Mouse (Mus musculus) ovary, adult 10 weeks (tissue): ENCODE data around the gene Mfap1b. TPM values are rescaled to one million over a fixed set of nuclear protein-coding genes. Genes with fewer than 3 reads are reported as not detected.

ENCODE experiments used
- polyA plus RNA-seq: library from polyadenylated mRNA; stranded (reverse); fragments of 350-450 nt; fragmentation: Illumina TruSeq; extraction: RNeasy Lipid Tissue Mini Kit (QIAGEN cat#74804); gene quantifications from one replicate; pipeline ENCODE4 v1.2.3, GENCODE M21; 2014

The Mfap1b gene
- 75.0 TPM for polyA plus RNA-seq

DNA sequence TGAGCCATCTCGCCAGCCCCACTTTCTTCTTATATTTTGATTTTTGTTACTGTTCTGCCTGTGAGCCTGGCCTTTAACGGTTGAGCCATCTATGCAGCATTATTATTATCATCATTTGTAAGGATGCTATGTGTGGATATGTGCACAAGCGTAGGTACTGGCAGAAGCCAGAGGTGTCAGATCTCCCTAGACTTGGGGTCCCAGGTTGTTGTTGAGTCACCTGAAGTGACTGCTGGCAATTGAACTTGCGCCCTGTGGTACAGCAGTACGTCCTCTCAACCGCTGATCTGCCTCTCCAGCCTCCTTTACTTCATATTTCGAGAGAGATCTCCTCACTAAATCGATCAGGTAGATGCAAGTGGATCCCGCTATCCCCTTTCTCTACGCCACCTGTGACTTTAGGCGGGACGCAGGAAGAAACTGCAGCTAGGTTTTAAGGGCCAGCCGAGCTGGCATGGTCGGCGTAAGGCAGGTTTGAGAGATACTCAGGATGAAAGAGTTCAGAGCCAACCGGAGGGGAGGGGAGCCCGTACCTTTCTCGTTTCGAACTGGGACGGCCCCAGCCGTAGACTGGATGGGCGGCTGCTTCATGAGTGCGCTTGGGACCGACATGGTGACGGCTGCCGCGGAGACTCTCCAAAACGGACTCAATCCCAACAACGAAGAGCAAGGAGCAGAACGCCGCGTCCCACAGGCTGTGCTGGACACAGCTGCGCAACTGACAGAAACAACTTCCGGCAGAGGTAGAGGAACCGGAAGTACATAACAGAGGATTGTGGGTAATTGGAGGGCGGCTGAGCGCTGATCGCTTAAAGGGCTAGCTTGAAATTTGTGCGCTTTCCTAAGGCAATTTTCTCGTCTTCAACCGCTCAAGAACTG is at the start of gene Mfap1b:
Gene Mfap1b (minus strand): TSS at position 767 of the 879 bp plus-strand sequence.

DNA sequence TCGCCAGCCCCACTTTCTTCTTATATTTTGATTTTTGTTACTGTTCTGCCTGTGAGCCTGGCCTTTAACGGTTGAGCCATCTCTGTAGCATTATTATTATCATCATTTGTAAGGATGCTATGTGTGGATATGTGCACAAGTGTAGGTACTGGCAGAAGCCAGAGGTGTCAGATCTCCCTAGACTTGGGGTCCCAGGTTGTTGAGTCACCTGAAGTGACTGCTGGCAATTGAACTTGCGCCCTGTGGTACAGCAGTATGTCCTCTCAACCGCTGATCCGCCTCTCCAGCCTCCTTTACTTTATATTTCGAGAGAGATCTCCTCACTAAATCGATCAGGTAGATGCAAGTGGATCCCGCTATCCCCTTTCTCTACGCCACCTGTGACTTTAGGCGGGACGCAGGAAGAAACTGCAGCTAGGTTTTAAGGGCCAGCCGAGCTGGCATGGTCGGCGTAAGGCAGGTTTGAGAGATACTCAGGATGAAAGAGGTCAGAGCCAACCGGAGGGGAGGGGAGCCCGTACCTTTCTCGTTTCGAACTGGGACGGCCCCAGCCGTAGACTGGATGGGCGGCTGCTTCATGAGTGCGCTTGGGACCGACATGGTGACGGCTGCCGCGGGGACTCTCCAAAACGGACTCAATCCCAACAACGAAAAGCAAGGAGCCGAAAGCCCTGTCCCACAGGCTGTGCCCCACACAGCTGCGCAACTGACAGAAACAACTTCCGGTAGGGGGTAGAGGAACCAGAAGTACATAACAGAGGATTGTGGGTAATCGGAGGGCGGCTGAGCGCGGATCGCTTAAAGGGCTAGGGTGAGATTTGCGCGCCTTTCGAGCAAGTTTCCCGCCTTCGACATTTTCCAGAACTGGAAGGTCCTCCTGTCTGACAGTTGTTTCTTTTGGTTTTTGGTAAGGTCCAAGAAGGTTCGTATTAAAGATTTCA is 32.3 kb upstream of the Mfap1b start, which contains the start of the genes Mfap1a and Wdr76:
Gene Mfap1a (minus strand): TSS at position 724 of the 941 bp plus-strand sequence.
Gene Wdr76 (plus strand): TSS at position 782 of the 941 bp plus-strand sequence.

DNA sequence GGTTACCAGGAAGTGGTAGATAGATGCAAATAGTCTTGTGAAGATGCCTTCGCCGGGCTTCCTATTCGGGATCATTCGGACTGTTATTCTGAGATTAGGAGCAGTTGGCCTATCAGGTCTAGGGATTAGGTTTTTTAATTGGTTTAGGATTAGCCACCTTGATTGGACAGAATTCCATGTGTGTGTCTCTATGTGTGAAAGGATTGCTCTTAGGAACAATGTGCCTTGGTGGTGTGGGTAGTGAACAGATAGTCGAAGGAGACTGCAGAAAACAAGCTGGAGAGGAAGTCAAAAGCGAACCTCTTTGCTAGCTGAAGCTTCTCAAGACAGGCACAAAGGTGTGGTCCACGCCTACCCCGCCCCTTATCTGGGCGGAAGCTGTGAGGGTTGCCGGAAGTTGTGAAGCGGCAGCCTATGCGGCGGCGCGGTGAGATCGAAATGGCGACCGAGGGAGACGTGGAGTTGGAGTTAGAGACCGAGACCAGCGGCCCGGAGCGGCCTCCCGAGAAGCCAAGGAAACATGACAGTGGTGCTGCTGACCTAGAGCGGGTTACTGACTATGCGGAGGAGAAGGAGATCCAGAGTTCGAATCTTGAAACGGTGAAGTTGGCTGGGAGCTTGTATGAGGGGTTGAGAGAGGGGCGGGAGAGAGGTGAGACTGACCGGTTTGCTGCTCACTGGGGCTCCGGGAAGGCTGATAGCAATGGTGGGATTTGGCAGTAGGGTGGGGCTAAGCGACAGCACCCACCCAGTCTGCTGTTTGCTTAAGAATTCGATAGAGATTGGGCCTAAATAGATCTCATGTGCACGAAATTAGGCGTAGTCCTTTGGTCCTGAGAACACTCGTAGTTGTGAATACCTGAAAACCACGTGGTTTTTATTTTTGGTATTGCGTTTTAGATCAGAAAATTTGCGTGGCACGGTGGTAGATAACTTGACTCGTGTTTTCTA is 16.9 kb downstream of the Mfap1b start, which contains the start of gene Serinc4:
Gene Serinc4 (minus strand): TSS at position 90 of the 951 bp plus-strand sequence.

DNA sequence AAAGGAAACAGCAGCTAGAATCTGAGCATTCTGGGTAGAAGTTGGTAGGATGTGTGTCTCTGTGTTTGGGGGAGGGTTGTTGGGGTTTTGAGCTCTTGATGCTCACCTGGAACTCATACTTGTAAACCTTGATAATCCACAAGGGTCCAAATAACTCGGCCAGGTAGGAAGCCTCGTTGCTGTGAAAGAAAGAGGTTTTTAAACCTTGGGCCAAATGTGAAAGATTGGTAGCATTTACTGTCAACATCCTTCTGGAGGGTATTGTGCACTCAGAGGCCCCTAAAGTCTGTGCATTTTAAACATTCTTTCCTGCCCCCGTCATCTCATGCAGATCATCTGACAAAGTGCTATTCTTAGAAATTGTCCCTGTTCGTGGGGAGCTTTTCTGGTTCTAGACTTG is 20.9 kb downstream of the Mfap1b start, which contains the start of gene Hypk:
Gene Hypk (plus strand): TSS at position 301 of the 400 bp plus-strand sequence.

DNA sequence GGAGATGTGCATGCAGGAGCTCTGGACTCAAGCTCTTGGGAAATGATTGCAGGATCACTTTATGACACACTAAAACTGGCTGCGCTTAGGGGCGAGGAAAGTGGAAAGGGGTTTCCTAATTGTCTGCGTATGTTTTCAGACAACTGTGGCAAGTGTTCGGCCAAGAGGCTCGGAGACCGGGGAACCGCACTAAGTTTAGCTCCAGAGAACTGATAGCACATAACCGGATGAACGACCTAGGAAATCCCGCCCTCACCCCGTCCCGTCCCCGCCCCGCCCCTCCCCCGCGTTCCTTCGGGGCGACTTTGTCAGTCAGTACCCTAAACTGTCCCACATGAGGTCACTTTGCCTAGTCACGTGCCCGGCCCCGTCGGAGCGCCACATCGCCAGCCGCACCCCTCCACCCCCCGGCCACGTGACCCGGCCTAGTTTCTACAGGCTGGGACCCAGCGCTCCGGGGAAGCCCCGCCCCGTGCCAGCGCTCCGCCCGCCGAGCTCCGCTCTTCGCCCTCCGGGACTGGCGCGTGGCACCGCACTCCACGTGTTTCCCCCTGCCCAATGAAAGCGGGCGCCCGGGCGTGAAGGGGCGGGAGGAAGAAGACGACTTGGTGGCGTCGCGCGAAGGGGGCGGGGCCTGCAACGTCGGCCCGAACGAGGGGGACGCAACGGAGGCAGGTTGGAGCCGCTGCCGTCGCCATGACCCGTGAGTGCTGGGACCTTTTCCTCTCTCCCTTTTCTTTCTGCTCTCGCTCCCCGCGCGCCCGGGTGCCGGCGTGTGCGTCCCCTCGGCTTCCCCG is 24.9 kb downstream of the Mfap1b start, which contains the start of gene Serf2:
Gene Serf2 (plus strand): TSS at position 457 of the 797 bp plus-strand sequence.

DNA sequence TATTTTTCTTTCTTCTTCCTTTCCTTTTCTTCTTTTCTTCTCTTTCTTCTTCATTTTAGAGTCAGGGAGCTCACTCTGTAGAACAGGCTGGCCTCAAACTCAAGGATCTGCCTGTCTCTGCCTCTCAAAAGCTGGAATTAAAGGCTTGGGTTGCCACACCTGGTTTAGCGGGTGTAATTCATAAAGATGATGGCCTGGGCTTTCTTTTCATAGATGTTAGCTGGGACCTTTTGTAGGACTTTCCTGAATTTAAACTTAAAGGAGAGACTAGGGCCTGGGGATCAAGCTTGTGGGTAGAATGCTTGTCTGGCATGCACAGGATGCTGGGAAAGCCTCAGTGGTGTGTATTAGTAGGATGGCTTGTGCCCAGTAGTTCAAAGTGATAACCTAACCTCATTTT is 29.7 kb downstream of the Mfap1b start, which contains the start of gene Ell3:
Gene Ell3 (minus strand): TSS at position 101 of the 400 bp plus-strand sequence.

GRCm38 (mm10) chr2:121413387-121414042 is 60.4 kb downstream of the Mfap1b start, which contains the start of the genes Pdia3 and Catsper2:
Gene Pdia3, plus strand, starts transcription at chr2:121413775.
Gene Catsper2, minus strand, starts transcription at chr2:121413792.

Other genes starting within 250 kb of the Mfap1b start
- gene Trp53bp1, start 202.7 kb downstream of the Mfap1b start, polyA plus RNA-seq: 23.7 TPM
- gene Map1a, start 184.5 kb downstream of the Mfap1b start, polyA plus RNA-seq: 1.8 TPM
- 6.1 TPM for gene Ppip5k1, start 118.7 kb downstream of the Mfap1b start, polyA plus RNA-seq
- gene Ckmt1, start 116.4 kb downstream of the Mfap1b start, polyA plus RNA-seq: 0.60 TPM
- gene Strc, start 86.9 kb downstream of the Mfap1b start, polyA plus RNA-seq: not detected
- gene Pdia3, start 60.3 kb downstream of the Mfap1b start, polyA plus RNA-seq: 2,346 TPM
- gene Catsper2, start 60.3 kb downstream of the Mfap1b start, polyA plus RNA-seq: 1.3 TPM
- gene Ell3, start 29.8 kb downstream of the Mfap1b start, polyA plus RNA-seq: 0.74 TPM
- gene Serf2, start 24.9 kb downstream of the Mfap1b start, polyA plus RNA-seq: 84.3 TPM
- gene Hypk, start 20.8 kb downstream of the Mfap1b start, polyA plus RNA-seq: 36.4 TPM
- not detected for gene Serinc4, start 17.3 kb downstream of the Mfap1b start, polyA plus RNA-seq
- 105 TPM for gene Mfap1a, start 32.6 kb upstream of the Mfap1b start, polyA plus RNA-seq
- 28.8 TPM for gene Wdr76, start 32.7 kb upstream of the Mfap1b start, polyA plus RNA-seq